Mouse (Mus musculus) testis, adult 2 months (tissue): ENCODE measurements around the gene Mucl3.

ENCODE experiments used
- CTCF ChIP-seq: fragments of 200-500 bp; IDR thresholded peaks from 2 replicates; pipeline ENCODE4 v1.5.1; 2012; ENCODE audit warnings: low read depth, mild to moderate bottlenecking, inconsistent platforms, low read length, moderate library complexity; ENCODE audit not compliant: control insufficient read depth, insufficient read depth, insufficient replicate concordance
- POLR2A ChIP-seq: fragments of 200-500 bp; IDR thresholded peaks from 2 replicates; pipeline ENCODE4 v1.6.1; 2012; ENCODE audit warnings: low read depth, mild to moderate bottlenecking, inconsistent platforms, low read length, moderate library complexity; ENCODE audit not compliant: control insufficient read depth

DNA sequence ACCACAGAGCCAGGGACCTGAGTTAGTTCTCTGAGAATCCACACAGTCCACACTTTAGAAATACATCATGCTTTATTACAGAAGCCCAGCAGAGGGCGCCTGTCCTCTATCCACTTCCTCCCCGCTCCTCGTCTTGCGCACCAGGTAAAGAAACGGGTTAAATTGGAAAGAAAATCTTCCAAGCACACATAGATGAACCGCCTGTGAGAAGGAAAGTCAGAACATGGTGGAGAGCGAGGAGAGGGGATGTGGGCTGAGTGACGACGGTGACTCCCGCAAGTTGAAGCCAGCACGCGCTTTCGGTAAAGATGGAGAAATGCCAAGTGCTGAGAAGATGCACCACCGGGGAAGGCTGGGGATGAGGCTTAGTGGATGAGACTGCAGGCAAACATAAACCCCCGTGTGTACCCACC lies 7.8 kb downstream of the Mucl3 start:
- TF ChIP-seq CTCF (peak; percentile 63; the same call in 1 of the 2 replicates), POLR2A (no peak)
